Mouse (Mus musculus) layer of hippocampus, adult 11-12 months (tissue): Measurements from ENCODE around the gene Csrnp3.

ENCODE experiments used
- DNase-seq: peaks from one replicate; pipeline ENCODE4 v3.0.0; 2022; ENCODE audit warnings: low spot score

Csrnp3 gene

GRCm38 (mm10) chr2:65870919-65871582 lies 25.5 kb downstream of the Csrnp3 start:
- no peak for DNase-seq

- no peak for DNase-seq
Observed at GRCm38 (mm10) chr2:65891590-65891989, 46.0 kb downstream of the Csrnp3 start.

GRCm38 (mm10) chr2:65893241-65893640 lies 47.7 kb downstream of the Csrnp3 start:
- DNase-seq: no peak

GRCm38 (mm10) chr2:65894299-65894698 lies 48.7 kb downstream of the Csrnp3 start:
- no peak for DNase-seq

GRCm38 (mm10) chr2:65896542-65896941 lies 51.0 kb downstream of the Csrnp3 start:
- peak; percentile 29 for DNase-seq

GRCm38 (mm10) chr2:65897084-65897483 lies 51.5 kb downstream of the Csrnp3 start:
- no peak for DNase-seq

GRCm38 (mm10) chr2:65899478-65899877 lies 53.9 kb downstream of the Csrnp3 start:
- no peak for DNase-seq

- DNase-seq: no peak
Observed at GRCm38 (mm10) chr2:65908526-65908925, 63.0 kb downstream of the Csrnp3 start.

- DNase-seq: no peak
Observed at GRCm38 (mm10) chr2:65909724-65910521, 64.4 kb downstream of the Csrnp3 start.

GRCm38 (mm10) chr2:65915994-65916393 lies 70.4 kb downstream of the Csrnp3 start:
- no peak for DNase-seq

- no peak for DNase-seq
Observed at GRCm38 (mm10) chr2:65920651-65921412, 75.3 kb downstream of the Csrnp3 start.

GRCm38 (mm10) chr2:65925363-65925941 lies 79.9 kb downstream of the Csrnp3 start:
- DNase-seq: no peak

GRCm38 (mm10) chr2:65926935-65927708 lies 81.6 kb downstream of the Csrnp3 start:
- DNase-seq: no peak

GRCm38 (mm10) chr2:65929286-65929685 lies 83.7 kb downstream of the Csrnp3 start:
- no peak for DNase-seq

GRCm38 (mm10) chr2:65929927-65930326 lies 84.4 kb downstream of the Csrnp3 start:
- peak; percentile 36 for DNase-seq

GRCm38 (mm10) chr2:65931313-65931712 lies 85.7 kb downstream of the Csrnp3 start:
- no peak for DNase-seq

- DNase-seq: peak; percentile 77
Observed at GRCm38 (mm10) chr2:65931841-65932311, 86.3 kb downstream of the Csrnp3 start.

GRCm38 (mm10) chr2:65934099-65934498 lies 88.5 kb downstream of the Csrnp3 start:
- DNase-seq: no peak

GRCm38 (mm10) chr2:65938900-65939299 lies 93.3 kb downstream of the Csrnp3 start:
- DNase-seq: no peak

GRCm38 (mm10) chr2:65940351-65940750 lies 94.8 kb downstream of the Csrnp3 start:
- no peak for DNase-seq

- DNase-seq: no peak
Observed at GRCm38 (mm10) chr2:65942346-65942745, 96.8 kb downstream of the Csrnp3 start.
